Mouse (Mus musculus) neural tube, embryonic 13.5 days (tissue): ENCODE measurements around the gene Olfr522. TPM values are rescaled to one million over a fixed set of nuclear protein-coding genes. Genes with fewer than 3 reads are reported as not detected.
A peak's percentile ranks its signal among the peaks of the same experiment; 100 is the strongest.

ENCODE experiments used
- ATAC-seq: fragments of 200-750 bp; cut with Nextera tagmentation; 2 replicates; pipeline ENCODE4 v1.8.0; 2017; ENCODE audit warnings: low read depth, mild to moderate bottlenecking, moderate TSS enrichment, moderate library complexity
- H3K27ac ChIP-seq: fragments of 300-500 bp; sonication (generic); replicated peaks from 2 replicates; pipeline ENCODE4 v1.5.1; 2015; ENCODE audit warnings: moderate library complexity, mild to moderate bottlenecking, inconsistent platforms
- H3K27me3 ChIP-seq: fragments of 300-500 bp; sonication (generic); 2 replicates; pipeline ENCODE4 v1.6.1; 2015; ENCODE audit warnings: mild to moderate bottlenecking, inconsistent platforms
- H3K36me3 ChIP-seq: fragments of 300-500 bp; sonication (generic); 2 replicates; pipeline ENCODE4 v1.6.1; 2015; ENCODE audit warnings: mild to moderate bottlenecking, inconsistent platforms
- H3K4me1 ChIP-seq: fragments of 300-500 bp; sonication (generic); replicated peaks from 2 replicates; pipeline ENCODE4 v1.6.1; 2015; ENCODE audit warnings: inconsistent platforms
- H3K4me2 ChIP-seq: fragments of 300-500 bp; sonication (generic); 2 replicates; pipeline ENCODE4 v1.6.1; 2015; ENCODE audit warnings: inconsistent platforms, mild to moderate bottlenecking, moderate library complexity
- H3K4me3 ChIP-seq: fragments of 300-500 bp; sonication (generic); 2 replicates; pipeline ENCODE4 v1.5.1; 2015; ENCODE audit warnings: mild to moderate bottlenecking, inconsistent platforms
- H3K9ac ChIP-seq: fragments of 300-500 bp; sonication (generic); 2 replicates; pipeline ENCODE4 v1.6.1; 2015; ENCODE audit warnings: moderate library complexity, mild to moderate bottlenecking, inconsistent platforms
- H3K9me3 ChIP-seq: fragments of 300-500 bp; sonication (generic); 2 replicates; pipeline ENCODE4 v1.6.1; 2016; ENCODE audit warnings: inconsistent platforms
- WGBS: fragments of 180-500 bp; shearing (Covaris S2); methylation state at CpG from one replicate; pipeline ENCODE4 v1.1.7; 2015; 5-methylcytosine and 5-hydroxymethylcytosine counted together
- polyA plus RNA-seq: library from polyadenylated mRNA; unstranded; fragments of >200 nt; fragmentation: Nextera tagmentation; extraction: Ambion mirVana; gene quantifications from 2 replicates; pipeline ENCODE4 v1.2.1, GENCODE M21; 2015

Olfr522 gene
- polyA plus RNA-seq, 1 experiment from 2014 or later, result not detected

DNA sequence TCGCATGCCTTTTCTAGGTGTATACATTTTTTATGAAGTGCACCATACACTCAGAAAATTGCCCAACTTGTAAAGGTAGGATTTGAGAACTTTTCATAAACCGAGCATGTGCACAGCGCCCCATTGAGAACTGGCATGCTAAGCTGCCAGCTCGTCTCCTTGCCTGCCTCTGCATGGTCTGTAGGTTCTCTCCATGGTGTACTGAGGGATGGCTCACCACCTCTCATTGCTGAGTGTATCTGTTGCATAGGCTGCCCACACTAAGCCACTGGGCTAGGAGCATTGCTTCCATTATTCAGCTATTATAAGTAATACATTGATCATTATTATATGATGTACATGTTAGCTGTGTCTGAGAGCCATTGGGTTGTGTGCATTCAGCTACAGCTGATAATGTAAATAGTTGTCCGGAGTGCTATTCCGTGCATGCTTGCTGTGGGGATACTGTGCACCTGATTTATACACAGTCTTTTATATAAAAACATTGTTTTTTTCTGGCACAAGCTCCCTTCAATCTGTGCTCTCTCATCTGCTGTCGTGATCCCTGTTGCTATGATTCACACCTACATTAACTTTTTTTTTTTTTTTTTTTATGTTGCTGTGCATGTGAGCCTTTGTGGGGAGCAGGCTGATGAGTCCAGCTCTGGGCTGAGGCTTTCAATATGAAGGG lies 23.3 kb upstream of the Olfr522 start:
- no peaks in the 10 kb centered on the region for H3K4me1 ChIP-seq
- no peak overlapping the region for H3K4me2 ChIP-seq
- no peak overlapping the region for H3K27ac ChIP-seq
- 82% methylated on average over 7 of the region's 7 CpGs for WGBS
- no peak overlapping the region for H3K4me3 ChIP-seq
- no peaks in the 10 kb centered on the region for H3K9me3 ChIP-seq
- no peaks in the 10 kb centered on the region for H3K36me3 ChIP-seq
- no peak overlapping the region for H3K9ac ChIP-seq
- ATAC-seq, result no peak
- H3K27me3 ChIP-seq, result no peaks in the 10 kb centered on the region

DNA sequence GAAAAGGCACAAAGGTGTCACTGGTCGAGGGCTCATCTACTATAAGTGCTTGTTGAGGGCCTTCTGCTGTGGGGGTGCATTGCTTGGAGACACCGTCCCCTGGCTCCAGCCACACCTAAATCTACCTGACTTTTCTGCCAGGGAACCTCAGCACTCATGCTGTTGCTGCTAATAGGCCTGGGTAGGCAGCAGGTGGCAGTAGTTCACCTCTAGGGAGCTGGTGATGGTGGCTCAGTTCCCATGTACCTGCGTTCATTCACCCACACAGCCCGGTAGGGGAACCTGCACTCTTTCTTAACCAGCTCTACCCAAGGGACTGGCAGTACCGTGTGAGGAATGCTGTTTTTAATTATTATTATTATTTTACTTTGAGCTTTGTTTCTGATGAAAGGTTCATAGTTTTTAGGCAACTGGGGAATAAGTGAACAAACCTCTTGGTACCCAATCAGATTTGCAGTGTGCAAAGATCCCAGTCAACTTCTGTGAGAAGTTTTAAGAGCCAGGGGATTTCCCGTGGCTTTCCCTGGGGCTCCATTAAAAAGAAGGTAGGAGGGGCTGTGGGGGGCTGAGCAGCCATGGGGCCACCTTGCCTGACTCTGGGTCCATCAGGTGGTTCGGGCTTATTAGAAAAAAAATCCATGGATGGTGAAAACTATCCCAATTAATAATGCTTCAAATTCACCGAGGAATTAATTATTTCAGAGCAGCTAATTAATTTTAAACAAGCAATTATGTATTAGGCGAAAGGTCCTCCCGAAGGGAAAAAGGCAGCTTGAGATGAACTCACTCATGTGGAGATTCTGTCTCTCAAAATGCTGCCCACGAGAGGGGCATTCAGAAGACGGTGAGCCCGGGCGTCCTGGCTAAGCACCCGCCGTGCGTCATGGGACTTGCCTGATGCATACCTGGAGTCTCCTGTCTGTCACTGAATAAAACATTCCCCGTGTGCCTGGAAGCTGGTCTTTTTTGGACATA lies 22.4 kb upstream of the Olfr522 start:
- ATAC-seq, result no peak
- no peaks in the 10 kb centered on the region for H3K4me1 ChIP-seq
- H3K4me3 ChIP-seq, result no peak overlapping the region
- no peaks in the 10 kb centered on the region for H3K27me3 ChIP-seq
- H3K36me3 ChIP-seq, result no peaks in the 10 kb centered on the region
- WGBS, result 67% methylated on average over 18 of the region's 18 CpGs
- H3K9me3 ChIP-seq, result no peaks in the 10 kb centered on the region
- no peak overlapping the region for H3K9ac ChIP-seq
- no peak overlapping the region for H3K27ac ChIP-seq
- H3K4me2 ChIP-seq, result no peak overlapping the region

- Histone ChIP-seq H3K27ac (no peak overlapping the region), H3K36me3 (no peaks in the 10 kb centered on the region), H3K9me3 (no peaks in the 10 kb centered on the region), H3K4me1 (no peaks in the 10 kb centered on the region), H3K27me3 (no peaks in the 10 kb centered on the region), H3K4me3 (no peak overlapping the region), H3K9ac (no peak overlapping the region), H3K4me2 (no peak overlapping the region)
- no peak for ATAC-seq
- WGBS, result 88% methylated on average over 4 of the region's 4 CpGs
Observed at GRCm38 (mm10) chr7:140184206-140184605, 19.6 kb upstream of the Olfr522 start.

- Histone ChIP-seq H3K36me3 (no peaks in the 10 kb centered on the region), H3K27me3 (no peaks in the 10 kb centered on the region), H3K4me2 (no peak overlapping the region), H3K9me3 (no peaks in the 10 kb centered on the region), H3K9ac (no peak overlapping the region), H3K4me3 (no peak overlapping the region), H3K4me1 (no peaks in the 10 kb centered on the region), H3K27ac (no peak overlapping the region)
- 91% methylated on average over 2 of the region's 2 CpGs for WGBS
- ATAC-seq, result no peak
Observed at GRCm38 (mm10) chr7:140180692-140181091, 16.1 kb upstream of the Olfr522 start.

GRCm38 (mm10) chr7:140179176-140179575 lies 14.6 kb upstream of the Olfr522 start:
- Histone ChIP-seq H3K9ac (no peak overlapping the region), H3K4me3 (no peak overlapping the region), H3K4me2 (no peak overlapping the region), H3K27me3 (no peaks in the 10 kb centered on the region), H3K27ac (no peak overlapping the region), H3K4me1 (no peaks in the 10 kb centered on the region), H3K9me3 (no peaks in the 10 kb centered on the region), H3K36me3 (no peaks in the 10 kb centered on the region)
- WGBS, result 77% methylated on average over 2 of the region's 2 CpGs
- ATAC-seq, result no peak

DNA sequence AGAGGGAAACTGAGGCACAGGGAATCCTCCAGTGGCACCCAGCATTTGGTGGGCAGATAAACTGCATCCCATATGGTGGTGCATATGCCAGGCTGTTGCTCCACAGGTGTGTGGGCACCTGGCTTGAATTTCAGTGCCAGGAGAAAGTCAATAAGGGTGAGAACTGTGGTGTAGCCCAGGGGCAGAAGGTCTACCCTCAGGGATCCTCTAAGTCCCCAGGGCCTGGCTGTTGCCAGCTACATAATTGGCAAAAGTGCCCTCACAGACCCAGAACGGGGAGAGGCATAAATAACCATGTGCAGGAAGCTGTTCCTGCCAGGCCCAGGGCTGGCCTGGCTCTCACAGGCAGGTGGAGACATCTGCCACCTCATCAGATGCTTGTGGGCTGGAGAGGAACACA lies 8.4 kb upstream of the Olfr522 start, which contains the start of gene Olfr523:
Gene Olfr523, plus strand, starts transcription at position 282 of the 400 bp plus-strand sequence.
- H3K36me3 ChIP-seq, result no peaks in the 10 kb centered on the region
- H3K27me3 ChIP-seq, result no peaks in the 10 kb centered on the region

DNA sequence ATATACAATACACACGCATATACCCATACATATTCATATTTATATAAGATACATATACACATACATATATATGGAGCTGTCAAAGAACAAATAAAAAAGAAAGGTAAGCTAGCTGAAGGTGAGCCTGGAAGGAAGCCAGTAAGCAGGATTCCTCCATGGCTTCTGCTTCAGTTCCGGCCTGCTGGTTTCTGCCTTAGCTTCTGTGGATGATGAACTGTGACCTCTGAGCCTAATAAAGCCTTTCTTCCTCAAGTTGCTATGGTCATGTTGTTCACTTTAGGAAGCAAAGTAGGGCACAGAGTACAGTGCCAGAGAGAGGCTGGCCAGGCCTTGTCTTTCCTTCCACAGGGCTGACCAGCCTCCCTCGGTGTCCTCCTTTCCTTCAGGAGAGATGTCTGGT lies 6.3 kb upstream of the Olfr522 start:
- H3K36me3 ChIP-seq, result no peaks in the 10 kb centered on the region
- ATAC-seq, result no peak
- H3K27me3 ChIP-seq, result no peaks in the 10 kb centered on the region
- no peaks in the 10 kb centered on the region for H3K4me1 ChIP-seq
- H3K4me3 ChIP-seq, result no peak overlapping the region
- H3K9ac ChIP-seq, result no peak overlapping the region
- H3K9me3 ChIP-seq, result no peaks in the 10 kb centered on the region
- no peak overlapping the region for H3K27ac ChIP-seq
- H3K4me2 ChIP-seq, result no peak overlapping the region
- 95% methylated on average over 3 of the region's 3 CpGs for WGBS

More for the DNA sequence above, 8.4 kb upstream of the Olfr522 start, which contains the start of gene Olfr523:
- no peak within 1 kb of the TSS for H3K4me2 ChIP-seq
- H3K4me3 ChIP-seq, result no peak within 1 kb of the TSS
- H3K9me3 ChIP-seq, result no peaks in the 10 kb centered on the region
- no peaks in the 10 kb centered on the region for H3K4me1 ChIP-seq
- no peak for ATAC-seq
- no peak within 1 kb of the TSS for H3K9ac ChIP-seq
- WGBS, result 61% methylated on average over 1 of the region's 1 CpGs
- no peak within 1 kb of the TSS for H3K27ac ChIP-seq

DNA sequence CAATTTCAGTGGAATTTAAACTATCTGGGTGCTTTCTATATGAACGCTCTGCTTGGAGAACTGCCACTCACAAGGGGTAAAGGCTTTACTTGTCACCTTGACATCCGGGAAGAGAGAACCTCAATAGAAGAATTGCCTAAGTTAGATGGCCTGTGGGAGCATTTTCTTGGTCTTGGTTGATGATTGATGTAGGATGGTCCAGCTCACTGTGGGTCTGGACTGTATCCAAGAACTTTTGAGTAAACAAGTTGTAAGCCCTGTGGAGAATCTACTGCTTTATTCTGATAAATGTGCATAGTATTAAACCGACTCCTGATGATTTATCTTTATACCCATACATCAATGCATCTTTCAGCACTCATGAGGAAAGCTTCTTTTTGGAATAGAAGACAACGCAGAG lies 4.8 kb upstream of the Olfr522 start:
- H3K27me3 ChIP-seq, result no peaks in the 10 kb centered on the region
- H3K4me1 ChIP-seq, result no peaks in the 10 kb centered on the region
- H3K9ac ChIP-seq, result no peak overlapping the region
- H3K4me3 ChIP-seq, result no peak overlapping the region
- no peaks in the 10 kb centered on the region for H3K9me3 ChIP-seq
- no peak overlapping the region for H3K4me2 ChIP-seq
- 84% methylated on average over 4 of the region's 4 CpGs for WGBS
- no peaks in the 10 kb centered on the region for H3K36me3 ChIP-seq
- H3K27ac ChIP-seq, result no peak overlapping the region
- ATAC-seq, result no peak

GRCm38 (mm10) chr7:140167950-140168349 lies 3.4 kb upstream of the Olfr522 start:
- H3K4me1 ChIP-seq, result no peaks in the 10 kb centered on the region
- ATAC-seq, result no peak
- 78% methylated on average over 1 of the region's 1 CpGs for WGBS

GRCm38 (mm10) chr7:140160363-140160762 lies 4.2 kb downstream of the Olfr522 start:
- H3K27ac ChIP-seq, result no peak overlapping the region
- no peaks in the 10 kb centered on the region for H3K36me3 ChIP-seq
- no peak for ATAC-seq
- 80% methylated on average over 3 of the region's 3 CpGs for WGBS
- no peaks in the 10 kb centered on the region for H3K9me3 ChIP-seq
- no peak overlapping the region for H3K4me3 ChIP-seq
- H3K9ac ChIP-seq, result no peak overlapping the region
- H3K27me3 ChIP-seq, result peaks cover under 1% of the 10 kb centered on the region; the same call in 1 of the 2 replicates
- no peak overlapping the region for H3K4me2 ChIP-seq
- no peaks in the 10 kb centered on the region for H3K4me1 ChIP-seq

More at GRCm38 (mm10) chr7:140167950-140168349, 3.4 kb upstream of the Olfr522 start:
- Histone ChIP-seq H3K27ac (no peak overlapping the region), H3K9ac (no peak overlapping the region), H3K36me3 (no peaks in the 10 kb centered on the region), H3K4me3 (no peak overlapping the region), H3K27me3 (no peaks in the 10 kb centered on the region), H3K9me3 (no peaks in the 10 kb centered on the region), H3K4me2 (no peak overlapping the region)

DNA sequence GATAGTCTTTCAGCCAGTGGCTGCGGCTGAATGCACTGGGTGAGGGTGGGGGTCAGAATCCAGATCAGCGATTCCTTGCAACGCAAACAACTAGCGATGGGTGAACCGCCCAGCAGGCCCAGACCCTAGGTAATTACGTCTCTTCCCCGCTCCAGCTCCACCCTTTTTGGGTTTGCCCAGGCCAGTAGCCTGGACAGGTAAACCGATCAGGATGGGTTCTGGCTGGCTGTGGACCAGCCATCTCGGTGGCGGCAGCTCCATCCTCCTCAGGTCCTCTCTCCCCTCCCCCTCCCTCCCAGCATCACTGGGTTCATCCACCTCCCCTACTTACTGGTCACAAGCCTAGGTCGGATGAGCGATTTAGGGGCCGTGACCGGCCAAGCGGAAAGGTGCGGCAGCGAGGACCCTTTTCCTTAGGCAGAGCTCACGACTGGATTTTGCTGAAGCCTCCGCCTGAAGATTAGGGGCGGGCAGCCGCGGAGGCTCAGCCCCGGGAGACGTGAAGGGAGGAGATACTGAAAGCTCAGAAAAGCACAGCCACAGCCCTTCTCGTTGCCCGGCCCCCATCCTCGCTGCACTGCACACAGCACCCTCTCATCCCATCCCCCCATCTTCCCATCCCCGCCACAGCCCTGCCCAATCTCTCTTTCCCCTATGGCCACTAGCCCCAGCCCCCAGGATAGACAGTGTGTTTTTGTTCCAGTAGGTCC lies 10.2 kb downstream of the Olfr522 start, which contains the start of gene Sprn:
Gene Sprn, minus strand, starts transcription at position 660 of the 710 bp plus-strand sequence.
- Histone ChIP-seq H3K9ac (peak within 1 kb of the TSS; percentile 75), H3K27ac (peak within 1 kb of the TSS; percentile 78), H3K36me3 (peaks cover 7% of the 10 kb centered on the region; the same call in 1 of the 2 replicates), H3K9me3 (no peaks in the 10 kb centered on the region), H3K4me2 (peak within 1 kb of the TSS; percentile 66), H3K27me3 (peaks cover 33% of the 10 kb centered on the region), H3K4me1 (peaks cover 27% of the 10 kb centered on the region), H3K4me3 (peak within 1 kb of the TSS; percentile 47)
- peak; percentile 78 for ATAC-seq
- 2% methylated on average over 28 of the region's 28 CpGs for WGBS
